Mouse (Mus musculus) ES-E14 (cell line): ENCODE measurements around the gene Rimkla.

Experiments used
- CHD2 ChIP-seq: IDR thresholded peaks from 2 replicates; pipeline ENCODE4 v1.6.1; 2014; ENCODE audit warnings: mild to moderate bottlenecking, low read depth, low read length, inconsistent platforms
- HCFC1 ChIP-seq: IDR thresholded peaks from 2 replicates; pipeline ENCODE4 v1.6.1; 2012; ENCODE audit warnings: low read length, inconsistent platforms, borderline replicate concordance; ENCODE audit not compliant: insufficient read depth
- ZC3H11A ChIP-seq: IDR thresholded peaks from 2 replicates; pipeline ENCODE4 v1.6.1; 2012; ENCODE audit warnings: low read depth, mild to moderate bottlenecking, inconsistent platforms, low read length, borderline replicate concordance

- TF ChIP-seq CHD2 (no peak), ZC3H11A (no peak), HCFC1 (no peak)
Measured at GRCm38 (mm10) chr4:119524466-119524865, 32.0 kb upstream of the Rimkla start.
